Mouse (Mus musculus): ENCODE measurements around the gene Galnt10. TPM values are rescaled to one million over a fixed set of nuclear protein-coding genes. Genes with fewer than 3 reads are reported as not detected.

Gene Galnt10
- polyA plus RNA-seq, 1 experiment from 2014 or later = 13.8 TPM

- H3K4me3 ChIP-seq (ENCODE audit: inconsistent target) = no peak overlapping the region
- peaks cover 21% of the 10 kb centered on the region; the same call in 1 of the 2 replicates for H3K79me2 ChIP-seq (ENCODE audit: inconsistent target)
- H3K36me3 ChIP-seq (ENCODE audit: inconsistent target) = no peaks in the 10 kb centered on the region
- no peak overlapping the region for H3K27ac ChIP-seq
- 92% methylated on average over 6 of the region's 6 CpGs for WGBS (ENCODE audit: missing documents)
Measured at GRCm38 (mm10) chr11:57658751-57659150, 13.5 kb downstream of the Galnt10 start.

DNA sequence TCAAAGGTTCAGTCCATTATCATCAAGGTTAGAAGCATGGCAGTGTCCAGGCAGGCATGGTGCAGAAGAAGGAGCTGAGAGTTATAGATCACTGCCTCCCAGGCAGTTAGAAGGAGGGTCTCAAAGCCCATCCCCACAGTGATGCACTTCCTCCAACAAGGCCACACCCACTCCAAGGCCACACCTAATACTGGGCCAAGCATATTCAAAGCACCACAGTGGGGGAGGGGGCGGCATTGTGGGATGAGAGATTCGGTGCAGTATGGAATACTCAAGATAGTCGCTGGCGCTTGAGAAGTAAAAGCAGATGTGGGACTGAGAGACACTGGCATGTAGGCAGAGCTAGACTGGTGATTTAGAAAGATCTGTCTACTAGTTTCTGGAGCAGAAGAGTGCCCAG is 14.9 kb downstream of the Galnt10 start:
- no peak overlapping the region for H3K27ac ChIP-seq

GRCm38 (mm10) chr11:57660814-57661213 is 15.6 kb downstream of the Galnt10 start:
- H3K4me3 ChIP-seq (ENCODE audit: inconsistent target) = no peak overlapping the region
- H3K79me2 ChIP-seq (ENCODE audit: inconsistent target) = peaks cover 15% of the 10 kb centered on the region; the same call in 1 of the 2 replicates
- no peak overlapping the region for H3K27ac ChIP-seq
- 51% methylated on average over 5 of the region's 5 CpGs for WGBS (ENCODE audit: missing documents)
- H3K36me3 ChIP-seq (ENCODE audit: inconsistent target) = no peaks in the 10 kb centered on the region

More for the DNA sequence above, 14.9 kb downstream of the Galnt10 start:
- no peaks in the 10 kb centered on the region for H3K36me3 ChIP-seq (ENCODE audit: inconsistent target)
- no peak overlapping the region for H3K4me3 ChIP-seq (ENCODE audit: inconsistent target)
- H3K79me2 ChIP-seq (ENCODE audit: inconsistent target) = peaks cover 16% of the 10 kb centered on the region; the same call in 1 of the 2 replicates
- 98% methylated on average over 4 of the region's 4 CpGs for WGBS (ENCODE audit: missing documents)

- 97% methylated on average over 19 of the region's 19 CpGs for WGBS (ENCODE audit: missing documents)
- Histone ChIP-seq H3K27ac (no peak overlapping the region), H3K4me3 (ENCODE audit: inconsistent target) (no peak overlapping the region), H3K79me2 (ENCODE audit: inconsistent target) (peaks cover 15% of the 10 kb centered on the region; the same call in 1 of the 2 replicates), H3K36me3 (ENCODE audit: inconsistent target) (no peaks in the 10 kb centered on the region)
Measured at GRCm38 (mm10) chr11:57661492-57662229, 16.4 kb downstream of the Galnt10 start.

DNA sequence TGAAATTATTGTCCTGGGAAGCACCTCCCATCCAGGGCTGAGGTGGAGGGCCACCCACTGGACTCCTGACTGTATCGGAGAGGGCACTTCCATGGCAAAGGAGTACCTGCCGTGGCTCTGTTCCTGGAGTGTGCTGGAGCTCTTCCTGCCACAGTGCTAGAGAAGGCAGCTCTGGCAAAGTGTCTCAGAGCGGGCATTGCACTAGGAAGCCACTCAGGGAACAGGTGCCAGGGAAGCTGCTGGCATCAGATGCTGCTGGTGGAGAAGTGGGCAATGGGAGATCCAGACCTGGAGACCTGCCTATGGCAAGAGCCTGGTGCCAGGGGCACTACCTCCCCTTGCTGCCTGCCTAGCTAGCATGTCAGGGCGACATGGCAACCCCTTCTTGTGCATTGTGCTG is 17.0 kb downstream of the Galnt10 start:
- 91% methylated on average over 4 of the region's 4 CpGs for WGBS (ENCODE audit: missing documents)

DNA sequence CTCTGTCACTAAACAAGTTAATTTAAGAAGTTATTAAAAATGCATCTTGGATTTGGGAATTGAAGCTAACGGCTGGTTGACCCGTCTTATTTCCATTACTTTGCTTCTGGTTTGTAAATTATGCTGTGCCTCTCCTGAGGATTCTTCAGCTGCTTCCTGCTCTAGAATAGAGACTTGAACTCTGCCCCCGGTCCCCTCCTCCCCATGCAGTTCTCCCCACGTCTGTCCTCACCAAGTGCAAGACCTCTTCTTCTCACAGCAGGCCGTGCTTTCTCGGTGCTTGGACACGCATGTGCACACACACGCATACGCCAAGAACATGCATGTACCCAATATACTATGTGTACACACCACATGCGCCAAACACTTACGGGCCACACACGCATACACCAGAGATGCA is 18.0 kb downstream of the Galnt10 start:
- Histone ChIP-seq H3K27ac (no peak overlapping the region), H3K79me2 (ENCODE audit: inconsistent target) (peaks cover 12% of the 10 kb centered on the region; the same call in 1 of the 2 replicates), H3K36me3 (ENCODE audit: inconsistent target) (no peaks in the 10 kb centered on the region), H3K4me3 (ENCODE audit: inconsistent target) (no peak overlapping the region)
- WGBS (ENCODE audit: missing documents) = 94% methylated on average over 12 of the region's 12 CpGs

More for the DNA sequence above, 17.0 kb downstream of the Galnt10 start:
- no peak overlapping the region for H3K27ac ChIP-seq
- peaks cover 15% of the 10 kb centered on the region; the same call in 1 of the 2 replicates for H3K79me2 ChIP-seq (ENCODE audit: inconsistent target)
- no peaks in the 10 kb centered on the region for H3K36me3 ChIP-seq (ENCODE audit: inconsistent target)
- no peak overlapping the region for H3K4me3 ChIP-seq (ENCODE audit: inconsistent target)

GRCm38 (mm10) chr11:57664741-57665140 is 19.5 kb downstream of the Galnt10 start:
- 75% methylated on average over 5 of the region's 5 CpGs for WGBS (ENCODE audit: missing documents)
- Histone ChIP-seq H3K27ac (no peak overlapping the region), H3K79me2 (ENCODE audit: inconsistent target) (peaks cover 4% of the 10 kb centered on the region; the same call in 1 of the 2 replicates), H3K4me3 (ENCODE audit: inconsistent target) (no peak overlapping the region), H3K36me3 (ENCODE audit: inconsistent target) (no peaks in the 10 kb centered on the region)

GRCm38 (mm10) chr11:57668271-57668670 is 23.0 kb downstream of the Galnt10 start:
- 95% methylated on average over 7 of the region's 8 CpGs for WGBS (ENCODE audit: missing documents)
- Histone ChIP-seq H3K27ac (no peak overlapping the region), H3K79me2 (ENCODE audit: inconsistent target) (no peaks in the 10 kb centered on the region), H3K36me3 (ENCODE audit: inconsistent target) (no peaks in the 10 kb centered on the region), H3K4me3 (ENCODE audit: inconsistent target) (no peak overlapping the region)

DNA sequence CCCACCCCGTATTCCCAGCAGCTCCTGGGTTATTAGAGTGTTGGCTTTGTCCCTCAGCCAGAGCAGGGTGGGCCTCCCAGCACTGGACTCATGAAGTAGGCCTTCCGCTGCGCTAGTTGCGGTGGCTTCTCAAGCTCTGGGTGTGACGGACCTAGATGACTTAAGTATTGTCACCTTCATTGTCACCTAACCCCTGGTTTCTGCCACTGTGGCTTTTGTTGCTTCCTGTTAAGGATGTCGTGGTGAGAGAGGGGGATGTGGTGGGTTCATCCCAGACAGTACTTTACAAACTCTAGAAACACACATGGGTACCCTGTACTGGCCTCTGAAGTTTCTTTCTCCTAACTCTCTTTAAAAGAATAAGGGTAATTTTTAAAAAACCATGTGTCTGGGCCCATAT is 24.3 kb downstream of the Galnt10 start:
- 81% methylated on average over 5 of the region's 6 CpGs for WGBS (ENCODE audit: missing documents)
- H3K27ac ChIP-seq = no peak overlapping the region
- no peak overlapping the region for H3K4me3 ChIP-seq (ENCODE audit: inconsistent target)
- no peaks in the 10 kb centered on the region for H3K79me2 ChIP-seq (ENCODE audit: inconsistent target)
- no peaks in the 10 kb centered on the region for H3K36me3 ChIP-seq (ENCODE audit: inconsistent target)

DNA sequence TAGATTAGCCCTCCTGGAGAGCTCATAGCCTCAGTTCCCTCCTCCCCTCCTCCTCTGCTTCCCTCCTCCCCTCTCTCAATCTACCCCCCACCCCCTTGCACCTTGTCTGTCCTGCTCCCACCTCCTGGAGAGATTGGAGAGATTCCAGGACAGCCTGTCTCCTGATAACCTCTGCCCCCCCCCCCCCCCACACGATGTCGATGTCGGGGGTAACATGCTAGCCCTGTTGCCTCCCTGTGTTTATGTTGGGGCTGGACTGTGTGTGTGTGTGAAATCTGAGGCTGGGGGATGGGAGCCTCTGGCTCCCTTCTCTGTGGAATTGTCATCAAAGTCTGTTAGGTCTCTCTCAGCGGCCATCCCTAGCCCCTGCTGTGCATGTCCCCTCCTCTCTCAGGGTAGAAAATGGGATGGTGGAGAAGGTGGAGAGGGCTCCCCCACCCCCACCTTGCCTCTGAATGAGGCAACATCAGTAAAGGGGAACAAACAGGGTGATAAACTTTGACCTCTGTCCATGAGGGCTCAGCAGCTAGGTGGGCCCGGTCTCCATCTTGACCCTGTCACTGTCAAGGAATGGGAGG is 26.0 kb downstream of the Galnt10 start:
- Histone ChIP-seq H3K27ac (no peak overlapping the region), H3K79me2 (ENCODE audit: inconsistent target) (no peaks in the 10 kb centered on the region), H3K36me3 (ENCODE audit: inconsistent target) (no peaks in the 10 kb centered on the region), H3K4me3 (ENCODE audit: inconsistent target) (no peak overlapping the region)
- 86% methylated on average over 4 of the region's 5 CpGs for WGBS (ENCODE audit: missing documents)

- no peaks in the 10 kb centered on the region for H3K79me2 ChIP-seq (ENCODE audit: inconsistent target)
- no peak overlapping the region for H3K4me3 ChIP-seq (ENCODE audit: inconsistent target)
- H3K36me3 ChIP-seq (ENCODE audit: inconsistent target) = no peaks in the 10 kb centered on the region
- 98% methylated on average over 10 of the region's 10 CpGs for WGBS (ENCODE audit: missing documents)
- no peak overlapping the region for H3K27ac ChIP-seq
Measured at GRCm38 (mm10) chr11:57671797-57672196, 26.6 kb downstream of the Galnt10 start.

- no peak overlapping the region for H3K4me3 ChIP-seq (ENCODE audit: inconsistent target)
- H3K27ac ChIP-seq = no peak overlapping the region
- H3K36me3 ChIP-seq (ENCODE audit: inconsistent target) = no peaks in the 10 kb centered on the region
- H3K79me2 ChIP-seq (ENCODE audit: inconsistent target) = no peaks in the 10 kb centered on the region
- 73% methylated on average over 8 of the region's 9 CpGs for WGBS (ENCODE audit: missing documents)
Measured at GRCm38 (mm10) chr11:57672995-57673394, 27.8 kb downstream of the Galnt10 start.

DNA sequence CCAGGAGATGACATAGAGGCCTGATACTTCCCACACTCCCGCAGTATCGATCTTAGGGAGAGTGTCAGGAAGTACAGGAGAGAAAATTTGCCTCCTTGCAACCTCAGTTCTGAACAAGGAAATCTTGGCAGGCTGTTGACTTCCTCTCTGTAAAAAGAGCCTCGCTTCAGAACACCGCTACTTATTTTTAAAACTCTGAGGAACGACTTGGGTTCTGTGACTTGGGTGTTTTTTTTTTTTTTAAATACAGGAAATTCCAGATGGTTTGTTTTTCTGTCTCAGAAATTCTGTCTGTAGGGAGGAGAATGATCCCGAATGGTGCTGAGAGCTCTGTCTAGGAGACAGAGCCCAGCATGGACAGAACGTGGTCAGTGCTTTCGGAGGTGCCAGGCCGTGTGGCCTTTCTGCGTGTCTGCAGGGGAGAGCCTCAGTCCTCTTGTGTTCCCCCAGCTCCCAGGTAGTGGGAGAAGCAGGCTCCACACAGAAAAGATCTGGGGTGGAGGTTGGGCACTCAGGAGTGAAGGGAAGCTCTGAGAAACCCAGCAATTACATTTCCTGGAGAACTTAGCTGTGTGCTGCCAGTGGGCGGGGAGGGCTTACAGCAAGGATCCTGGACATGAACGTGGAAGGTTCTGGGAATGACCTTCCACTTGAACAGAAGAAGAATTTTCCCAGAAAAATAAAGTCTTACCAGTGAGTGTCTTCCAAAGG is 28.9 kb downstream of the Galnt10 start:
- H3K36me3 ChIP-seq (ENCODE audit: inconsistent target) = no peaks in the 10 kb centered on the region
- peak overlapping the region; percentile 38 for H3K27ac ChIP-seq
- 43% methylated on average over 12 of the region's 12 CpGs for WGBS (ENCODE audit: missing documents)
- no peak overlapping the region for H3K4me3 ChIP-seq (ENCODE audit: inconsistent target)
- H3K79me2 ChIP-seq (ENCODE audit: inconsistent target) = no peaks in the 10 kb centered on the region

DNA sequence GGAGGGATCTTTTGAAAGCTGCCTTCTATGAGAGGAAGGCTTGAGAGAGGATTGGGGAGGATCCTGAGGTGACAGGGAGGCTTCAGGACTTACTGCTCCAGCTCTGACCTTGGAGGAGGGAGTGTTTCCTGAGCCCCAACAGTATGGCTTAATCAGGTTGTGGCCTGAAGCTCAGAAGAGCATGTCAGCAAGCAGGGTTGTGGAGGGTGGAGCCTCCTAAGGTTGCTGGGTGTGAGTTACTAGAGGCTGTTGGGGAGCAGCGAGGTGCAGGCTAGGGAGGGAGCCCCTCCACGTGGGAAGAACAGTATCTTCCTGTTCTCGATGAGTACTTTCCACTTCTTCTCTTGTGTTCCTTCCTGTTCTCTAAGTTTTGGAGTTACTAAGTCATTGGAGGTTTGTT is 32.0 kb downstream of the Galnt10 start:
- 18% methylated on average over 3 of the region's 3 CpGs for WGBS (ENCODE audit: missing documents)
- Histone ChIP-seq H3K79me2 (ENCODE audit: inconsistent target) (no peaks in the 10 kb centered on the region), H3K27ac (no peak overlapping the region), H3K4me3 (ENCODE audit: inconsistent target) (no peak overlapping the region), H3K36me3 (ENCODE audit: inconsistent target) (no peaks in the 10 kb centered on the region)

DNA sequence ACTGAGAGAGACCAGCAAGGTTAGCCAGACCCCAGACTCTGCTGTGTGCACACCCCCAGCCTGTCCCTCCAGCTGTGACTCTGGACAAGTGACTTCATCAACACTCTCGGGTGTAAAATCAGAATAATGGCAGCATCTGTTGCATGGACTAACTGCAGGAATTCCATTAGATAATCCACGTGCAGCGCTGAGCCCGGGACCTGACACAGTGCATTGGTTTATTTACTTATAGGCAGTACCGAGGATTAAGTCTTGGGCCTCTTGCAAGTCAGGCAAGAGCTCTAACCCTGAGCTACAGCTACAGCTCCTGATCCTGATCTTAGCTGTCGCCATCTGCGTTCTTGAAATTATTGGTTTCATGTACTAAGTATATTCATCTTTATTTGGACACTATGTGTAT is 37.3 kb downstream of the Galnt10 start:
- H3K36me3 ChIP-seq (ENCODE audit: inconsistent target) = no peaks in the 10 kb centered on the region
- WGBS (ENCODE audit: missing documents) = 99% methylated on average over 6 of the region's 7 CpGs
- H3K79me2 ChIP-seq (ENCODE audit: inconsistent target) = no peaks in the 10 kb centered on the region; the same call in 1 of the 2 replicates
- no peak overlapping the region for H3K27ac ChIP-seq
- no peak overlapping the region for H3K4me3 ChIP-seq (ENCODE audit: inconsistent target)
